Mouse (Mus musculus) erythroblast, embryonic 14.5 days (primary cell): ENCODE results near the gene Myadml2.

Experiments used
- GATA1 ChIP-seq: IDR thresholded peaks from 2 replicates; pipeline ENCODE4 v1.6.1; 2012; ENCODE audit warnings: low read length, inconsistent platforms, mixed read lengths
- TAL1 ChIP-seq: IDR thresholded peaks from 3 replicates; pipeline ENCODE4 v1.6.1; 2012; ENCODE audit warnings: low read length, inconsistent platforms, mixed read lengths

GRCm38 (mm10) chr11:120662759-120663158 lies 14.8 kb upstream of the Myadml2 start:
- TF ChIP-seq GATA1 (no peak), TAL1 (no peak)
